Mouse (Mus musculus) forebrain, embryonic 15.5 days (tissue): ENCODE results near the gene Eif4e2. TPM values are rescaled to one million over a fixed set of nuclear protein-coding genes. Genes with fewer than 3 reads are reported as not detected.
A peak's percentile ranks its signal among the peaks of the same experiment; 100 is the strongest.

Experiments used
- ATAC-seq: fragments of 200-750 bp; cut with Nextera tagmentation; replicated peaks from 2 replicates; pipeline ENCODE4 v1.8.0; 2017; ENCODE audit warnings: mild to moderate bottlenecking, moderate TSS enrichment, moderate library complexity
- H3K27ac ChIP-seq: fragments of 300-500 bp; sonication (generic); replicated peaks from 2 replicates; pipeline ENCODE4 v1.5.1; 2015; ENCODE audit warnings: mild to moderate bottlenecking, inconsistent platforms
- H3K27me3 ChIP-seq: fragments of 300-500 bp; sonication (generic); 2 replicates; pipeline ENCODE4 v1.6.1; 2015; ENCODE audit warnings: inconsistent platforms
- H3K36me3 ChIP-seq: fragments of 300-500 bp; sonication (generic); 2 replicates; pipeline ENCODE4 v1.6.1; 2015; ENCODE audit warnings: mild to moderate bottlenecking, inconsistent platforms
- H3K4me1 ChIP-seq: fragments of 300-500 bp; sonication (generic); 2 replicates; pipeline ENCODE4 v1.6.1; 2015; ENCODE audit warnings: inconsistent platforms
- H3K4me2 ChIP-seq: fragments of 300-500 bp; sonication (generic); replicated peaks from 2 replicates; pipeline ENCODE4 v1.6.1; 2015; ENCODE audit warnings: mild to moderate bottlenecking, inconsistent platforms
- H3K4me3 ChIP-seq: fragments of 300-500 bp; sonication (generic); 2 replicates; pipeline ENCODE4 v1.5.1; 2015; ENCODE audit warnings: mild to moderate bottlenecking, inconsistent platforms
- H3K9ac ChIP-seq: fragments of 300-500 bp; sonication (generic); replicated peaks from 2 replicates; pipeline ENCODE4 v1.6.1; 2015; ENCODE audit warnings: mild to moderate bottlenecking, inconsistent platforms
- H3K9me3 ChIP-seq: fragments of 300-500 bp; sonication (generic); 2 replicates; pipeline ENCODE4 v1.6.1; 2016; ENCODE audit warnings: inconsistent platforms
- WGBS: fragments of 180-500 bp; shearing (Covaris S2); methylation state at CpG from one replicate; pipeline ENCODE4 v1.1.7; 2015; ENCODE audit warnings: mixed read lengths; 5-methylcytosine and 5-hydroxymethylcytosine counted together
- polyA plus RNA-seq: library from polyadenylated mRNA; unstranded; fragments of >200 nt; fragmentation: Nextera tagmentation; extraction: Ambion mirVana; gene quantifications from 2 replicates; pipeline ENCODE4 v1.2.1, GENCODE M21; 2015

The Eif4e2 gene
- polyA plus RNA-seq, 1 experiment from 2014 or later = 98.5 TPM

DNA sequence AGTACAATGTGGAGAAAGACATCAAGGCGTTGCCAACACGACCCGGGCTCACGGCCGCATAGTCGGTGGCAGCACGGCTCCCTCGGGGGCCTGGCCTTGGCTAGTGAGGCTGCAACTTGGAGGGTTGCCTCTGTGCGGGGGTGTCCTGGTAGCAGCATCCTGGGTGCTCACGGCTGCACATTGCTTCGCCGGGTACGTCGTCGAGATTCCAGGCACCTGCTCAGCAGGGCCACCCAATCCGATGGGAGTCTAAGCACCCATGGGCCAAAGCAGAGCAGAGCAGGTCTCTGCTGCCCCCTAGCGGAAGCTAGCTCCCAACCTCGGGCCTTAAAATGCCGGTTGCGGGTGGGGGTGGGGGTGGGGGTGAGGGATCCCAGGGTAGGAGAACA lies 29.0 kb upstream of the Eif4e2 start:
- H3K9me3 ChIP-seq = no peaks in the 10 kb centered on the region
- H3K27ac ChIP-seq = no peak overlapping the region
- H3K27me3 ChIP-seq = peaks cover 23% of the 10 kb centered on the region
- peak overlapping the region; percentile 18; the same call in 1 of the 2 replicates for H3K4me3 ChIP-seq
- peaks cover 22% of the 10 kb centered on the region for H3K4me1 ChIP-seq
- WGBS = 14% methylated on average over 20 of the region's 20 CpGs
- H3K36me3 ChIP-seq = no peaks in the 10 kb centered on the region
- peak; percentile 36 for ATAC-seq
- 0 out of 2 replicates have a peak overlapping the region, but pooled peaks have one; percentile 13 for H3K9ac ChIP-seq
- peak overlapping the region; percentile 90 for H3K4me2 ChIP-seq

DNA sequence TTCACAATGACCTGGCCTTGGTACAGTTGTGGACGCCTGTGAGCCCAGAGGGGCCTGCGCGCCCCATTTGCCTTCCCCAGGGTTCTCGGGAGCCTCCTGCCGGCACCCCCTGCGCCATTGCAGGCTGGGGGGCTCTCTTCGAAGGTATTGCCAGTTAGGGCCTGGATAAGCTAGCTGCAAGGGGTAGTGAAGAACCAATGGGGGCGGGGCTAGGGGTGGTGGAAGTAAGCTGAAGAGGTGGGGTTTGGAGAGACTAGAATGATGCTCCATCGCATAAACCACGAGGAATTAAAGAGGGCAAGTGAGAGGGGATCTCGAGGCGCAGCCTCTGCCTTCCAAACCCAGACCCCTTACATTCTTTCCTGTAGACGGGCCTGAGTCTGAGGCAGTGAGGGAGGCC lies 28.2 kb upstream of the Eif4e2 start:
- 0 out of 2 replicates have a peak overlapping the region, but pooled peaks have one; percentile 22 for H3K9ac ChIP-seq
- H3K4me3 ChIP-seq = no peak overlapping the region
- no peak overlapping the region for H3K27ac ChIP-seq
- ATAC-seq = 0 out of 2 replicates have a peak, but pooled peaks have one; percentile 9
- no peaks in the 10 kb centered on the region for H3K9me3 ChIP-seq
- WGBS = 12% methylated on average over 13 of the region's 13 CpGs
- no peaks in the 10 kb centered on the region for H3K36me3 ChIP-seq
- H3K4me2 ChIP-seq = peak overlapping the region; percentile 90; the same call in 1 of the 2 replicates
- H3K27me3 ChIP-seq = peaks cover 23% of the 10 kb centered on the region
- peaks cover 22% of the 10 kb centered on the region for H3K4me1 ChIP-seq

DNA sequence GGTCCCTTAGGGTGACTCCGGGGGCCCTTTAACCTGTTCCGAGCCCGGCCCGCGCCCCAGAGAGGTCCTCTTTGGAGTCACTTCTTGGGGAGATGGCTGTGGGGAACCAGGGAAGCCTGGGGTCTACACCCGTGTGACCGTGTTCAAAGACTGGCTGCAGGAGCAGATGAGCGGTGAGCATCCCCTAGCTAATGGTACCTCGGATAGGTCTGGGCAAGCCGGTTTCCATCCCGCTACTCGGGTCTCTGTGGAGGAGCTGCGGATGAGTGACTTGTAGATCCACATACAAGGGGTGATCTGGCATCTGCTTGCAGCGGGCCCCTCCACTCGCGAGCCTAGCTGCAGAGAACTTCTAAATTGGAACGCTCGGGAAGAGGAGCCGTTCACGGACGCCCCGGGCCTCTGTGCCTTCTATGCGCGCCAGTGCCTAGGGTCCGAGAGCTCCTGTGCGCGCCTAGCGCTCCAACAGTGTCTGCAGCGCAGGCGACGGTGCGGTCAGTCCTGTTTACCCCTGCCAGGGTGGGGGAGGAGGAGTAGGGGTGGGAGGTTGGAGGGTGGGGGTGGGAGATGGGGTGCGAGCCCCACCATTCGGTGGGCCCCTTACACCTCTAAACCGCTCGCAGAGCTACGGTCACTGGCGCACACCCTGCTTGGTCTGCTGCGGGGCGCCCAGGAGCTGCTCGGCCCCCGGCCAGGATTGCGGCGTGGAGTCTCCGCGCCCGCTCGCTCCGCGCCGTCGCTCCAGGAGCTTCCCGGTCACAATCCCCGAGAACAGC lies 27.3 kb upstream of the Eif4e2 start:
- Histone ChIP-seq H3K9me3 (no peaks in the 10 kb centered on the region), H3K27me3 (peaks cover 23% of the 10 kb centered on the region), H3K36me3 (no peaks in the 10 kb centered on the region), H3K9ac (peak overlapping the region; percentile 54), H3K4me2 (peak overlapping the region; percentile 90), H3K4me1 (peaks cover 22% of the 10 kb centered on the region), H3K4me3 (peak overlapping the region; percentile 51), H3K27ac (no peak overlapping the region)
- peak; percentile 33 for ATAC-seq
- 3% methylated on average over 52 of the region's 54 CpGs for WGBS

DNA sequence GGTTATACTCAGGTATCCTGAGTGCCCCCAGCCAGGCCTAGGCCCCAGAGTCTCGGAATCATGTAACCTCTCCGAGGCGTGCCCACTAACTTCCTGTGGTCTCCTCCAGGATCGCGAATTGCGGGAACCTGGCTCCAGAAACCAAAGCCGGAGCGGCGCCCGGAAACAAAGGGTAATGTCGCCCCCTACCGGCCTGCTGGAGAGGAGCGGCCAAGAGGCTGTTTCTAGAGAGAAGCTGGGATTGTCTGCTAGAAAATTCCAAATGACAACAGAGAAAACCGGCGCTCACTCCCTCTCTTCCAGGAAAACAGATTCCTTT lies 26.7 kb upstream of the Eif4e2 start:
- no peaks in the 10 kb centered on the region for H3K36me3 ChIP-seq
- WGBS = under 1% methylated on average over 15 of the region's 15 CpGs
- H3K27ac ChIP-seq = no peak overlapping the region
- no peaks in the 10 kb centered on the region for H3K9me3 ChIP-seq
- H3K9ac ChIP-seq = peak overlapping the region; percentile 54
- H3K4me3 ChIP-seq = peak overlapping the region; percentile 51
- peaks cover 22% of the 10 kb centered on the region for H3K4me1 ChIP-seq
- peak; percentile 23; the same call in 1 of the 2 replicates for ATAC-seq
- H3K4me2 ChIP-seq = peak overlapping the region; percentile 90
- peaks cover 21% of the 10 kb centered on the region for H3K27me3 ChIP-seq

DNA sequence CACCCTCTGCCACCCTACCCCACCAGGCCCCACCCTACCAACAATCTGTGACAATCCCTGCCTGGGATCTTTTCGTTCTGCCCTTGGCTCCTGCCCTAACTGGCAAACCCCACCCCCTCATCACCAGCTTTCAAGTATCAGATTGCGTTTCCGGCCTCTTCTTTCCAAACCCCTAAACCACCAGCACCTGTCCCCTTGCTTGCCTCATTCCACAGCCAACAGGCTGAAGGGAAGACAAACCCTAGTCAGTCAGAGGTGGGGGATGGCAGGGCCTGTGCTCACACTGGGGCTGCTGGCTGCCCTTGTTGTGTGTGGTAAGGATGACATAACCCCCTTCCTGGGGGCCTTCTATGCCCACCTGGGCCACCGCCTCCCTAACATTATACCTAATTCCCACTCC lies 23.3 kb upstream of the Eif4e2 start, which contains the start of gene Chrnd:
Chrnd (plus strand) TSS at position 179 of the 400 bp plus-strand sequence.
- Histone ChIP-seq H3K4me1 (peaks cover 13% of the 10 kb centered on the region), H3K27me3 (peaks cover 12% of the 10 kb centered on the region), H3K27ac (no peak within 1 kb of the TSS), H3K4me3 (no peak within 1 kb of the TSS), H3K9me3 (no peaks in the 10 kb centered on the region), H3K36me3 (no peaks in the 10 kb centered on the region), H3K9ac (no peak within 1 kb of the TSS), H3K4me2 (no peak within 1 kb of the TSS)
- 34% methylated on average over 4 of the region's 4 CpGs for WGBS
- no peak for ATAC-seq

DNA sequence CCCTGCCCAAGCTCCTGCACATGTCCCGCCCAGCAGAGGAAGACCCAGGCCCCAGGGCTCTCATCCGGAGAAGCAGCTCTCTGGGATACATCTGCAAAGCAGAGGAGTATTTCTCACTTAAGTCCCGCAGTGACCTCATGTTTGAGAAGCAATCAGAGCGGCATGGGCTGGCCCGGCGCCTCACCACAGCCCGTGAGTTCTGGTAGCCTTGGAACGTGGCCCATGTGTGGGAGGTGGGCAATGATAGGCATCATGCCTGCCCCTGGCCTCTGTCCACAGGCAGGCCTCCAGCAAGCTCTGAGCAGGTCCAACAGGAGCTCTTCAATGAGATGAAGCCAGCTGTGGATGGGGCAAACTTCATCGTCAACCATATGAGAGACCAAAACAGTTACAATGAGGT lies 16.4 kb upstream of the Eif4e2 start:
- H3K4me2 ChIP-seq = no peak overlapping the region
- 82% methylated on average over 9 of the region's 9 CpGs for WGBS
- no peaks in the 10 kb centered on the region for H3K27me3 ChIP-seq
- H3K9ac ChIP-seq = no peak overlapping the region
- ATAC-seq = no peak
- no peaks in the 10 kb centered on the region for H3K4me1 ChIP-seq
- no peak overlapping the region for H3K4me3 ChIP-seq
- H3K36me3 ChIP-seq = no peaks in the 10 kb centered on the region
- no peaks in the 10 kb centered on the region for H3K9me3 ChIP-seq
- H3K27ac ChIP-seq = no peak overlapping the region

DNA sequence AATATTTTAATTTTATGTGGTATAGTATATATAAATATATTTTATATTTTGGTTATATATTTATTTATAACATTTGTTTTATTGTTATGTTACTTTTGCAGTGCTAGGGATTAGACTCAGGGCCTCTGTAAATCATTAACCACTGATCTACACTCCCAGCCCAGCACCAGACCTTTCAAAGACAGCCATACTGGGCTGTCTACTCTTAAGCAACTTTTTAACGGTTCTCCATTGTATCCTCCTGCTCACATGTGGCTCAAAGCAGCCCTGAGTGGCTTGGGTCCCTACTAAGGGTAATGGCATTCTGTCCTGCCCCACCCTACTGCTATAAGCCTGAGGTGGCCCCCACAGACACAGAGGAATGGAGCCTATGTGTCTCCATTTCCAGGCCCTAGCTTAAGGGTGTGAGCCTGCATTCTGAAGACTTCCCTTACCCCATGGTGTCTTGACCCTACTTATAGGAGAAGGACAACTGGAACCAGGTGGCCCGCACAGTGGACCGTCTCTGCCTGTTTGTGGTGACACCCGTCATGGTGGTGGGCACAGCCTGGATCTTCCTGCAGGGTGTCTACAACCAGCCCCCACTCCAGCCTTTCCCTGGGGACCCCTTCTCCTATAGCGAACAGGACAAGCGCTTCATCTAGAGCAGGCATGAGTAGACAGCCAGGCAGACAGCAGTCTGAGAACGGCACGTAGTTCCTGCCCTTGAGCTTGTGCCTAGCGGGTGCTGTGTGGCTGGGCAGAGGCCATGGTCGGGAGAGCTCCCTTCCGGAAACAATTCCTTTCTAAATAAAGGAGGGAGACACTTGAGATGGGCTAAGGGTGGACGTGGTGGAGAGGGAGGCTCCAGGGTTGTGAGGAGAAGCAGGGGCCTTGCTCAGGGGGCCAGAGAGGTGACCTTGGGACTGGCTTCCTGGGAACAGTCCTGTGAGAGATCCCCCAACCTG lies 15.3 kb upstream of the Eif4e2 start:
- WGBS = 83% methylated on average over 12 of the region's 12 CpGs
- no peaks in the 10 kb centered on the region for H3K9me3 ChIP-seq

DNA sequence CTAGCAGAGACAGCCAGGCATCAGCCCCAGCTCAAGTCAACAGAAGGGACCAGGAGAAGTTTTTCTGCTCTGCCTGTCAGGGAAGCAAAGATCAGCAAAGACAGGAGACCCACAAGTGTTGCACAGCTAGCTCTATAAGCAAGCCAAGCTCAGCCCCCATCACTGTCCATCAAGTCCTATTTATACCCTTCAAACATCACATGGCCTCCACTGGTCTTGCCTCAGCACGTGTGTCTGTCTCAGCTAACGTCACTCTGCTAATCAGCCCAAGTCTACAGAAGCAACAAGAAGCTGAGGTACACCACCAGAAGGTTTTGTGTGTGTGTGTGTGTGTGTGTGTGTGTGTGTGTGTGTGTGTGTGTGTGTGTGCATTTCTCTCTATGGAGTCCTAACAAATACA lies 12.9 kb upstream of the Eif4e2 start:
- Histone ChIP-seq H3K27ac (no peak overlapping the region), H3K9ac (no peak overlapping the region), H3K27me3 (no peaks in the 10 kb centered on the region), H3K9me3 (no peaks in the 10 kb centered on the region), H3K4me3 (no peak overlapping the region), H3K4me2 (no peak overlapping the region), H3K4me1 (no peaks in the 10 kb centered on the region), H3K36me3 (no peaks in the 10 kb centered on the region)
- no peak for ATAC-seq
- 63% methylated on average over 2 of the region's 2 CpGs for WGBS

More for the DNA sequence above, 15.3 kb upstream of the Eif4e2 start:
- no peaks in the 10 kb centered on the region for H3K27me3 ChIP-seq
- H3K9ac ChIP-seq = no peak overlapping the region
- no peak overlapping the region for H3K27ac ChIP-seq
- H3K4me3 ChIP-seq = no peak overlapping the region
- H3K36me3 ChIP-seq = no peaks in the 10 kb centered on the region
- H3K4me2 ChIP-seq = no peak overlapping the region
- ATAC-seq = no peak
- no peaks in the 10 kb centered on the region for H3K4me1 ChIP-seq

DNA sequence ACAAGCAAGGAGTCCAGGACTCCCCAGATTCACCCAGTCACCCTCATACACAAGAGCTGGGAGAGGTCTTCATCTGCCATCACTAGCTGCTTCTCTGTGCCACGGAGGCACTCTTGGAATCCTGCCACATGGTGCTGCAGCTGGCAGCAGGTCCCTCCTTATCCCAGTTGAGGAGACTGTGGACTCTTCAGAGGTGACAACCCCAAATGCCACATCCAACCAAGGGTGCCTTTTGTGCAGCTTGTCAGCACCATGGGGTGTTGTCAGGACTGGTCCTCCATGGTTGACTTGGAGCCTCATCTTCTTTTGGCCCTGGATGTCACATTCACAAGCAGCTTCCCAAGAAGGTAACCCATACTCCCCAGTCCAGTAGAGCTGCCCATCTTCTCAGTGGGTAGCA lies 11.9 kb upstream of the Eif4e2 start:
- H3K4me1 ChIP-seq = no peaks in the 10 kb centered on the region
- H3K27ac ChIP-seq = no peak overlapping the region
- H3K4me2 ChIP-seq = no peak overlapping the region
- no peak overlapping the region for H3K4me3 ChIP-seq
- peaks cover 4% of the 10 kb centered on the region; the same call in 1 of the 2 replicates for H3K27me3 ChIP-seq
- no peaks in the 10 kb centered on the region for H3K36me3 ChIP-seq
- H3K9me3 ChIP-seq = no peaks in the 10 kb centered on the region
- WGBS = 55% methylated on average over 1 of the region's 1 CpGs
- H3K9ac ChIP-seq = no peak overlapping the region
- ATAC-seq = no peak

DNA sequence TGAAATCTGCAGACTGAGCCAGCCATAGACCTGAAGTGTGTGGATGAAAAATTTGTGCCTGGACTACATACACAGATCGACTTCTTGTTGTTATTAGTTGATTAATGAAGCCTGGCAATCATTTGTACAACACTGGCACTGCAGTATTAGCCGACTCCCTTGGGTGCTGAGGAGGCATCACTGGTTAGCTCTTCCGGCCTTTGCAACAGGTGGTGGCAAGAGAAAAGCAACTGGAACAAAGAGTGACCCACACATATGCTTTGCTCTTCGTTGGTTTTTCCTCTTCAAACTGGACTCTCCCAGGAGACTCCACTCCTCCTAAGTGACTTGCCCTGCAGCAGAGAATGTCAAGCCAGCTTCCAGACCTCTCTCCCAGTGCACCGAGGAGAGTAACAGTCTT lies 9.9 kb upstream of the Eif4e2 start:
- H3K4me2 ChIP-seq = no peak overlapping the region
- no peak for ATAC-seq
- H3K27me3 ChIP-seq = peaks cover 4% of the 10 kb centered on the region; the same call in 1 of the 2 replicates
- WGBS = 82% methylated on average over 5 of the region's 5 CpGs
- no peaks in the 10 kb centered on the region for H3K9me3 ChIP-seq
- H3K4me3 ChIP-seq = no peak overlapping the region
- H3K4me1 ChIP-seq = no peaks in the 10 kb centered on the region
- H3K9ac ChIP-seq = no peak overlapping the region
- H3K36me3 ChIP-seq = no peaks in the 10 kb centered on the region
- no peak overlapping the region for H3K27ac ChIP-seq

DNA sequence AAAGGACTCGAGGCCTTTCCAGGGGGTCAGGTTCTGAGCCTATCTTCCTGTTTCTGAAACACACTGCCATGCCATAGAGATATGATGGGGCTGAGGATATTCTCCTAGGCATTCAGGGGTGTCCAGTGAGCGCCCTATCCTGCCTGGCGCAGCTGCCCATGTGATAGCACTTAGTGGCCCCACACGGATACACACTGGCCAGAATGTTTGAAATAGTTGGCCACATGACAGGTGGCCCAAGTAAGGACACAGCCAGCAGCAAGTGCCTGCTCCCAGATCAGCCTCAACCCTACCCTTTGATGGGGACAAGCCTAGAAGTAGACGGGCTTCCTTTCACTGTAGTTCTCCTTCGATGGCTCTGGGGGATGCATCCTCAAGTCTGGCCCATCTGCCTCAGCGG lies 9.2 kb upstream of the Eif4e2 start, which contains the start of gene Chrng:
Chrng (plus strand) TSS at position 193 of the 400 bp plus-strand sequence.
- no peak within 1 kb of the TSS for H3K27ac ChIP-seq
- H3K4me2 ChIP-seq = no peak within 1 kb of the TSS
- ATAC-seq = no peak
- H3K4me1 ChIP-seq = no peaks in the 10 kb centered on the region
- H3K36me3 ChIP-seq = no peaks in the 10 kb centered on the region
- H3K4me3 ChIP-seq = no peak within 1 kb of the TSS
- H3K9me3 ChIP-seq = no peaks in the 10 kb centered on the region
- H3K27me3 ChIP-seq = peaks cover 4% of the 10 kb centered on the region; the same call in 1 of the 2 replicates
- 80% methylated on average over 7 of the region's 7 CpGs for WGBS
- no peak within 1 kb of the TSS for H3K9ac ChIP-seq

DNA sequence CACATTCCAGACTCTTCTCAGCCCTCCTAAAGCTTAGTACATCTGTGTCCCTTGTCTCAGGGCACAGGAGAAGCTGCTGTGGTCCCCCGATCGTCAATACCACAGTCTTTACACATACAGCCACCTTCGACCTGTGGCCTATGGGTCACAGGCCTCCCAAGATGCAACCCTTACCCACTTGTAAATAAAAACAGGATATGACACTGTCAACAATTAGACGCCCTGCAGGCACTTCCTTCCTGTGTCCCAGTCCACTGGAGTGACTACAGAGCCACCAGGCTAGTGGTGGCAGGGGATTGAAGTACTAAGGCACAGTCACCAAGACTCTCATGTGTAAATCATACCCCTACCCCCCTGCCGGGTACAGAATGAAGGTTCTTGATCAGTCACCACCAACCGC lies 8.7 kb upstream of the Eif4e2 start:
- H3K4me2 ChIP-seq = no peak overlapping the region
- H3K9ac ChIP-seq = no peak overlapping the region
- H3K36me3 ChIP-seq = no peaks in the 10 kb centered on the region
- ATAC-seq = no peak
- H3K9me3 ChIP-seq = no peaks in the 10 kb centered on the region
- H3K4me1 ChIP-seq = no peaks in the 10 kb centered on the region
- no peak overlapping the region for H3K4me3 ChIP-seq
- no peak overlapping the region for H3K27ac ChIP-seq
- 75% methylated on average over 6 of the region's 6 CpGs for WGBS
- H3K27me3 ChIP-seq = peaks cover 4% of the 10 kb centered on the region; the same call in 1 of the 2 replicates
